Mouse (Mus musculus): ENCODE results near the gene Aoc3.
"Not testable (repeated sequence)": the region's sequence is repeated elsewhere in the genome, so short reads cannot be mapped to it uniquely, and the experiment has no call there.

The Aoc3 gene

GRCm38 (mm10) chr11:101327311-101327710 lies 3.1 kb upstream of the Aoc3 start:
- peak; percentile 25 for DNase-seq (ENCODE audit: low read depth, low spot score)

GRCm38 (mm10) chr11:101328941-101329635 lies 1.3 kb upstream of the Aoc3 start:
- peak; percentile 99 for DNase-seq (ENCODE audit: low read depth, low spot score)

GRCm38 (mm10) chr11:101330961-101331360 lies 556 bp downstream of the Aoc3 start:
- not testable (repeated sequence) for DNase-seq (ENCODE audit: low read depth, low spot score)

- no peak for DNase-seq (ENCODE audit: low read depth, low spot score)
Measured at GRCm38 (mm10) chr11:101332537-101332936, 2.1 kb downstream of the Aoc3 start.

GRCm38 (mm10) chr11:101334023-101334422 lies 3.6 kb downstream of the Aoc3 start:
- no peak for DNase-seq (ENCODE audit: low read depth, low spot score)

- no peak for DNase-seq (ENCODE audit: low read depth, low spot score)
Measured at GRCm38 (mm10) chr11:101334516-101334915, 4.1 kb downstream of the Aoc3 start.

- no peak for DNase-seq (ENCODE audit: low read depth, low spot score)
Measured at GRCm38 (mm10) chr11:101335685-101336084, 5.3 kb downstream of the Aoc3 start.

GRCm38 (mm10) chr11:101338123-101338760 lies 7.8 kb downstream of the Aoc3 start:
- peak; percentile 44 for DNase-seq (ENCODE audit: low read depth, low spot score)

- DNase-seq (ENCODE audit: low read depth, low spot score) = no peak
Measured at GRCm38 (mm10) chr11:101347083-101347775, 16.8 kb downstream of the Aoc3 start.

- DNase-seq (ENCODE audit: low read depth, low spot score) = peak; percentile 47
Measured at GRCm38 (mm10) chr11:101348774-101349173, 18.4 kb downstream of the Aoc3 start.

- no peak for DNase-seq (ENCODE audit: low read depth, low spot score)
Measured at GRCm38 (mm10) chr11:101349216-101349615, 18.8 kb downstream of the Aoc3 start.

- DNase-seq (ENCODE audit: low read depth, low spot score) = no peak
Measured at GRCm38 (mm10) chr11:101351100-101351720, 20.8 kb downstream of the Aoc3 start.

GRCm38 (mm10) chr11:101351721-101352111 lies 21.3 kb downstream of the Aoc3 start:
- no peak for DNase-seq (ENCODE audit: low read depth, low spot score)

- DNase-seq (ENCODE audit: low read depth, low spot score) = no peak
Measured at GRCm38 (mm10) chr11:101353436-101353835, 23.0 kb downstream of the Aoc3 start.

- DNase-seq (ENCODE audit: low read depth, low spot score) = no peak
Measured at GRCm38 (mm10) chr11:101354438-101355010, 24.1 kb downstream of the Aoc3 start.

- no peak for DNase-seq (ENCODE audit: low read depth, low spot score)
Measured at GRCm38 (mm10) chr11:101355916-101356315, 25.5 kb downstream of the Aoc3 start.

- peak; percentile 66 for DNase-seq (ENCODE audit: low read depth, low spot score)
Measured at GRCm38 (mm10) chr11:101357505-101358182, 27.2 kb downstream of the Aoc3 start.

GRCm38 (mm10) chr11:101359776-101360175 lies 29.4 kb downstream of the Aoc3 start:
- DNase-seq (ENCODE audit: low read depth, low spot score) = no peak

GRCm38 (mm10) chr11:101360651-101361113 lies 30.3 kb downstream of the Aoc3 start:
- no peak for DNase-seq (ENCODE audit: low read depth, low spot score)

GRCm38 (mm10) chr11:101364531-101364931 lies 34.1 kb downstream of the Aoc3 start:
- DNase-seq (ENCODE audit: low read depth, low spot score) = no peak

GRCm38 (mm10) chr11:101367326-101367935 lies 37.0 kb downstream of the Aoc3 start, which contains the start of gene G6pc:
Gene G6pc (plus strand): TSS chr11:101367561.
- DNase-seq (ENCODE audit: low read depth, low spot score) = no peak
